Mouse (Mus musculus) bone marrow, adult 2 months (tissue): ENCODE results near the gene Pla2g4e.

Experiments used
- CTCF ChIP-seq: fragments of 200-500 bp; IDR thresholded peaks from 2 replicates; pipeline ENCODE4 v1.5.1; 2011; ENCODE audit warnings: low read length, control low read depth; ENCODE audit not compliant: control insufficient read depth, insufficient read depth
- POLR2A ChIP-seq: fragments of 200-500 bp; IDR thresholded peaks from 2 replicates; pipeline ENCODE4 v1.6.1; 2011; ENCODE audit warnings: low read depth, mild to moderate bottlenecking, control low read depth, low read length, borderline replicate concordance; ENCODE audit not compliant: control insufficient read depth

DNA sequence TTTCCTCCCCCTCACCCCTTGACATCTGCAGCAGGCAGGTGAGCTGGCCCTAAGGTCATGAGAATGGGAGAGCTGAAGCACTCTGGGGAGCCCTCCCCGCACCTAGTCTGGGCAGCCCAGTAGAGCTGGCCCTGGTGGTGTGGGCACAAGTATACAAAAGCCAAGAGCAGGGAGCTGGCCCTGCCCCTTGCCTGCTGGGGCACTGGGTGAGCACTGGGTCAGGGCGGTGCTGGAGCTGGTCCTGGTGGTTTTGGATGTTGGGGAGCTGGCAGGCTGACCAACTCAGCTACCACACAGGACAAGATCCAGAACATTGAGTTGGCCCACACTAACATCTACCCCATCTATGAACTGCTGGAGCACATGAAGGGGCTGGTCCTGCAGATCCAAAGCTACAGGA is 85.7 kb downstream of the Pla2g4e start:
- TF ChIP-seq POLR2A (no peak), CTCF (no peak)
